ENCODE assay signal across 18 mouse cellular contexts in genomic region chr4:98549491-98549890, GRCm38 (mm10).
DNase-seq lines count a peak whose midpoint lies in the region; ATAC-seq lines count a peak whose summit lies in the region.
"Had no signal": no experiment of that assay in that cellular context is flagged by ENCODE, and none has a peak within 500 bp of the region (broad histone marks: within the 10 kb centered on the region; RNA-seq: fewer than 3 reads in every experiment).

No protein-coding gene starts in this region.

- no peak for ATAC-seq in erythroblast, adult 5-6 weeks (replicated peaks; ENCODE audit: low FRiP score, poor library complexity, severe bottlenecking)
- ATAC-seq: CD4-positive, CD25-positive, alpha-beta regulatory T cell, adult 4 months; forebrain, embryonic 15.5 days; hindbrain, embryonic 16.5 days; intestine, embryonic 16.5 days had no signal

- peak; percentile 62 for DNase-seq in cerebellum, adult 11 months
- peak; percentile 69 to 78 for DNase-seq in cerebellum, adult 18-20 months
- peak; percentile 81 for DNase-seq in cerebellum, adult 9-10 months
- peak; percentile 55 to 67 for DNase-seq in cerebellum, postnatal 36 days
- no peak for DNase-seq in spleen, postnatal 10 days (ENCODE audit: low spot score in 2 of 2)
- no peak for DNase-seq in right cerebral cortex, adult 2 months (ENCODE audit: low spot score in 2 of 2)
- DNase-seq: adrenal gland, adult 2 months; adrenal gland, postnatal 14 days; gastrocnemius, postnatal 14 days; heart, postnatal 10 days; heart, postnatal 36 days; kidney, adult 18-20 months; kidney, adult 9 months had no signal

Comparison
In these comparisons a context has a peak if more than half of its experiments do, and no peak if none do; other contexts are left out.
1. DNase-seq: peak in cerebellum, adult 11 months (single experiment), cerebellum, adult 18-20 months (2 of 2), cerebellum, adult 9-10 months (single experiment) and cerebellum, postnatal 36 days (2 of 2); none in spleen, postnatal 10 days (0 of 2) and right cerebral cortex, adult 2 months (0 of 2).